Mouse (Mus musculus) limb, embryonic 15.5 days (tissue): ENCODE measurements at regions not wholly inside any gene's neighbourhood (a gene's known extent, or its start where the extent isn't known, plus 50 kb on each side); places are given as distances from the start of the nearest gene placed in this dataset.
A peak's percentile ranks its signal among the peaks of the same experiment; 100 is the strongest.

Source experiments
- ATAC-seq: fragments of 200-750 bp; cut with Nextera tagmentation; 2 replicates; pipeline ENCODE4 v1.8.0; 2017; ENCODE audit warnings: low read depth, moderate TSS enrichment; ENCODE audit not compliant: insufficient number of reproducible peaks, low FRiP score, low TSS enrichment
- H3K27ac ChIP-seq: fragments of 300-500 bp; sonication (generic); 2 replicates; pipeline ENCODE4 v1.5.1; 2015; ENCODE audit warnings: moderate library complexity, mild to moderate bottlenecking, inconsistent platforms
- H3K27me3 ChIP-seq: fragments of 300-500 bp; sonication (generic); 2 replicates; pipeline ENCODE4 v1.6.1; 2015; ENCODE audit warnings: inconsistent platforms
- H3K36me3 ChIP-seq: fragments of 300-500 bp; sonication (generic); 2 replicates; pipeline ENCODE4 v1.6.1; 2015; ENCODE audit warnings: inconsistent platforms
- H3K4me1 ChIP-seq: fragments of 300-500 bp; sonication (generic); 2 replicates; pipeline ENCODE4 v1.6.1; 2015; ENCODE audit warnings: inconsistent platforms
- H3K4me2 ChIP-seq: fragments of 300-500 bp; sonication (generic); 2 replicates; pipeline ENCODE4 v1.6.1; 2015; ENCODE audit warnings: mild to moderate bottlenecking, inconsistent platforms
- H3K4me3 ChIP-seq: fragments of 300-500 bp; sonication (generic); 2 replicates; pipeline ENCODE4 v1.5.1; 2015; ENCODE audit warnings: mild to moderate bottlenecking, inconsistent platforms
- H3K9ac ChIP-seq: fragments of 300-500 bp; sonication (generic); 2 replicates; pipeline ENCODE4 v1.6.1; 2015; ENCODE audit warnings: inconsistent platforms
- H3K9me3 ChIP-seq: fragments of 300-500 bp; sonication (generic); 2 replicates; pipeline ENCODE4 v1.6.1; 2016; ENCODE audit warnings: inconsistent platforms
- WGBS: fragments of 180-500 bp; shearing (Covaris S2); methylation state at CpG from one replicate; pipeline ENCODE4 v1.1.7; 2015; 5-methylcytosine and 5-hydroxymethylcytosine counted together

GRCm38 (mm10) chr14:76836926-76837516 lies 199.6 kb upstream of the Ccdc122 start:
- Histone ChIP-seq H3K27ac (peak overlapping the region; percentile 19; the same call in 1 of the 2 replicates), H3K9ac (no peak overlapping the region), H3K4me3 (no peak overlapping the region), H3K27me3 (no peaks in the 10 kb centered on the region), H3K36me3 (no peaks in the 10 kb centered on the region), H3K4me2 (no peak overlapping the region), H3K4me1 (no peaks in the 10 kb centered on the region; the same call in 1 of the 2 replicates), H3K9me3 (no peaks in the 10 kb centered on the region)
- no peak for ATAC-seq
- WGBS = 48% methylated on average over 10 of the region's 10 CpGs

GRCm38 (mm10) chr14:76836271-76836670 lies 200.3 kb upstream of the Ccdc122 start:
- Histone ChIP-seq H3K9ac (no peak overlapping the region), H3K9me3 (no peaks in the 10 kb centered on the region), H3K4me3 (no peak overlapping the region), H3K4me2 (no peak overlapping the region), H3K36me3 (no peaks in the 10 kb centered on the region), H3K27me3 (no peaks in the 10 kb centered on the region), H3K4me1 (no peaks in the 10 kb centered on the region; the same call in 1 of the 2 replicates), H3K27ac (peak overlapping the region; percentile 19; the same call in 1 of the 2 replicates)
- 81% methylated on average over 2 of the region's 2 CpGs for WGBS
- ATAC-seq = no peak

- ATAC-seq = no peak
- 65% methylated on average over 6 of the region's 6 CpGs for WGBS
- H3K4me1 ChIP-seq = peaks cover 1% of the 10 kb centered on the region; the same call in 1 of the 2 replicates
- no peaks in the 10 kb centered on the region for H3K9me3 ChIP-seq
- no peaks in the 10 kb centered on the region for H3K36me3 ChIP-seq
- no peak overlapping the region for H3K4me2 ChIP-seq
- H3K27ac ChIP-seq = no peak overlapping the region
- no peak overlapping the region for H3K9ac ChIP-seq
- no peaks in the 10 kb centered on the region for H3K27me3 ChIP-seq
- no peak overlapping the region for H3K4me3 ChIP-seq
Measured at GRCm38 (mm10) chr14:76834084-76834483, 202.5 kb upstream of the Ccdc122 start.

- no peaks in the 10 kb centered on the region for H3K9me3 ChIP-seq
- H3K36me3 ChIP-seq = no peaks in the 10 kb centered on the region
- H3K4me3 ChIP-seq = no peak overlapping the region
- 70% methylated on average over 1 of the region's 1 CpGs for WGBS
- no peak for ATAC-seq
- H3K4me2 ChIP-seq = no peak overlapping the region
- no peaks in the 10 kb centered on the region for H3K27me3 ChIP-seq
- no peak overlapping the region for H3K9ac ChIP-seq
- H3K27ac ChIP-seq = no peak overlapping the region
- H3K4me1 ChIP-seq = 0 out of 2 replicates have a peak, but pooled peaks cover 4% of the 10 kb centered on the region
Measured at GRCm38 (mm10) chr14:76829161-76829510, 207.4 kb upstream of the Ccdc122 start.

GRCm38 (mm10) chr14:76828453-76829160 lies 208.0 kb upstream of the Ccdc122 start:
- Histone ChIP-seq H3K4me3 (no peak overlapping the region), H3K27ac (no peak overlapping the region), H3K9me3 (no peaks in the 10 kb centered on the region), H3K4me2 (no peak overlapping the region), H3K36me3 (no peaks in the 10 kb centered on the region), H3K9ac (no peak overlapping the region), H3K4me1 (0 out of 2 replicates have a peak, but pooled peaks cover 4% of the 10 kb centered on the region), H3K27me3 (no peaks in the 10 kb centered on the region)
- 75% methylated on average over 10 of the region's 10 CpGs for WGBS
- no peak for ATAC-seq

GRCm38 (mm10) chr14:76824066-76824465 lies 212.5 kb upstream of the Ccdc122 start:
- ATAC-seq = no peak
- no peak overlapping the region for H3K9ac ChIP-seq
- no peak overlapping the region for H3K27ac ChIP-seq
- no peaks in the 10 kb centered on the region for H3K36me3 ChIP-seq
- H3K27me3 ChIP-seq = no peaks in the 10 kb centered on the region
- WGBS = 87% methylated on average over 3 of the region's 3 CpGs
- H3K9me3 ChIP-seq = no peaks in the 10 kb centered on the region
- H3K4me3 ChIP-seq = no peak overlapping the region
- H3K4me1 ChIP-seq = peaks cover 15% of the 10 kb centered on the region
- H3K4me2 ChIP-seq = no peak overlapping the region

GRCm38 (mm10) chr14:76822766-76823325 lies 213.7 kb upstream of the Ccdc122 start:
- H3K4me1 ChIP-seq = peaks cover 21% of the 10 kb centered on the region
- no peak overlapping the region for H3K4me2 ChIP-seq
- WGBS = 80% methylated on average over 9 of the region's 9 CpGs
- H3K27me3 ChIP-seq = no peaks in the 10 kb centered on the region
- H3K9me3 ChIP-seq = no peaks in the 10 kb centered on the region
- H3K27ac ChIP-seq = no peak overlapping the region
- no peak overlapping the region for H3K9ac ChIP-seq
- no peak for ATAC-seq
- H3K4me3 ChIP-seq = no peak overlapping the region
- no peaks in the 10 kb centered on the region for H3K36me3 ChIP-seq

- Histone ChIP-seq H3K9ac (no peak overlapping the region), H3K9me3 (no peaks in the 10 kb centered on the region), H3K36me3 (no peaks in the 10 kb centered on the region), H3K4me2 (no peak overlapping the region), H3K4me3 (no peak overlapping the region), H3K4me1 (peaks cover 26% of the 10 kb centered on the region), H3K27me3 (no peaks in the 10 kb centered on the region), H3K27ac (no peak overlapping the region)
- no peak for ATAC-seq
- WGBS = 76% methylated on average over 8 of the region's 8 CpGs
Measured at GRCm38 (mm10) chr14:76821892-76822291, 214.7 kb upstream of the Ccdc122 start.

- 63% methylated on average over 7 of the region's 7 CpGs for WGBS
- Histone ChIP-seq H3K4me3 (no peak overlapping the region), H3K27me3 (no peaks in the 10 kb centered on the region), H3K36me3 (no peaks in the 10 kb centered on the region), H3K4me2 (no peak overlapping the region), H3K9ac (no peak overlapping the region), H3K9me3 (no peaks in the 10 kb centered on the region), H3K27ac (no peak overlapping the region), H3K4me1 (peaks cover 26% of the 10 kb centered on the region)
- no peak for ATAC-seq
Measured at GRCm38 (mm10) chr14:76821484-76821883, 215.1 kb upstream of the Ccdc122 start.

- Histone ChIP-seq H3K9me3 (no peaks in the 10 kb centered on the region), H3K27me3 (no peaks in the 10 kb centered on the region), H3K4me2 (no peak overlapping the region), H3K4me3 (no peak overlapping the region), H3K4me1 (peaks cover 26% of the 10 kb centered on the region), H3K36me3 (no peaks in the 10 kb centered on the region), H3K27ac (no peak overlapping the region), H3K9ac (no peak overlapping the region)
- ATAC-seq = no peak
- WGBS = 78% methylated on average over 6 of the region's 6 CpGs
Measured at GRCm38 (mm10) chr14:76820989-76821388, 215.6 kb upstream of the Ccdc122 start.

GRCm38 (mm10) chr14:76819690-76820089 lies 216.9 kb upstream of the Ccdc122 start:
- no peak for ATAC-seq
- no peak overlapping the region for H3K9ac ChIP-seq
- H3K36me3 ChIP-seq = no peaks in the 10 kb centered on the region
- H3K4me1 ChIP-seq = peaks cover 26% of the 10 kb centered on the region
- no peaks in the 10 kb centered on the region for H3K27me3 ChIP-seq
- H3K4me2 ChIP-seq = no peak overlapping the region
- 36% methylated on average over 8 of the region's 8 CpGs for WGBS
- H3K27ac ChIP-seq = peak overlapping the region; percentile 75
- no peak overlapping the region for H3K4me3 ChIP-seq
- no peaks in the 10 kb centered on the region for H3K9me3 ChIP-seq

GRCm38 (mm10) chr14:76818256-76819010 lies 218.1 kb upstream of the Ccdc122 start:
- ATAC-seq = no peak
- no peak overlapping the region for H3K9ac ChIP-seq
- no peak overlapping the region for H3K4me2 ChIP-seq

More at GRCm38 (mm10) chr14:76818256-76819010, 218.1 kb upstream of the Ccdc122 start:
- 61% methylated on average over 10 of the region's 10 CpGs for WGBS
- H3K4me3 ChIP-seq = no peak overlapping the region
- no peaks in the 10 kb centered on the region for H3K36me3 ChIP-seq
- no peaks in the 10 kb centered on the region for H3K27me3 ChIP-seq
- H3K9me3 ChIP-seq = no peaks in the 10 kb centered on the region
- H3K4me1 ChIP-seq = peaks cover 29% of the 10 kb centered on the region
- H3K27ac ChIP-seq = peak overlapping the region; percentile 51
